Mouse (Mus musculus) cerebellum, adult 2 months (tissue): Measurements from ENCODE around the gene Ccdc163. TPM values are rescaled to one million over a fixed set of nuclear protein-coding genes. Genes with fewer than 3 reads are reported as not detected.

Source experiments
- DNase-seq, 2 experiments: peaks; one replicate each; pipeline ENCODE4 v3.0.0; 2021
- H3K27ac ChIP-seq: fragments of 200-500 bp; 2 replicates; pipeline ENCODE4 v1.5.1; 2012; ENCODE audit warnings: low read length, control low read depth, inconsistent platforms; ENCODE audit not compliant: insufficient read depth
- H3K27me3 ChIP-seq: fragments of 200-500 bp; 2 replicates; pipeline ENCODE4 v1.6.1; 2012; ENCODE audit warnings: inconsistent platforms, mild to moderate bottlenecking, low read length, moderate library complexity; ENCODE audit not compliant: control insufficient read depth, insufficient read depth
- H3K4me1 ChIP-seq: fragments of 200-500 bp; 2 replicates; pipeline ENCODE4 v1.6.1; 2011; ENCODE audit warnings: low read length; ENCODE audit not compliant: control insufficient read depth, insufficient read depth
- H3K4me3 ChIP-seq: fragments of 200-500 bp; replicated peaks from 2 replicates; pipeline ENCODE3; 2011; ENCODE audit warnings: mild to moderate bottlenecking, low read depth, low read length, control low read depth; ENCODE audit not compliant: insufficient read depth
- CTCF ChIP-seq: fragments of 200-500 bp; IDR thresholded peaks from 2 replicates; pipeline ENCODE4 v1.5.1; 2011; ENCODE audit warnings: low read depth, mild to moderate bottlenecking, control low read depth, low read length, moderate library complexity, borderline replicate concordance; ENCODE audit not compliant: insufficient read depth
- POLR2A ChIP-seq: fragments of 200-500 bp; IDR thresholded peaks from 2 replicates; pipeline ENCODE4 v1.6.1; 2011; ENCODE audit warnings: low read length, control low read depth, borderline replicate concordance; ENCODE audit not compliant: insufficient read depth
- WGBS: fragments of 180-500 bp; shearing (Covaris S2); methylation state at CpG from one replicate; pipeline ENCODE4 v1.1.7; 2018; 5-methylcytosine and 5-hydroxymethylcytosine counted together
- polyA plus RNA-seq: library from polyadenylated mRNA; depleted of rRNA; stranded (reverse); fragments of >200 nt; gene quantifications from 2 replicates; pipeline ENCODE4 v1.2.3, GENCODE M21; 2012

The Ccdc163 gene
- polyA plus RNA-seq, 1 experiment = 29.5 TPM

DNA sequence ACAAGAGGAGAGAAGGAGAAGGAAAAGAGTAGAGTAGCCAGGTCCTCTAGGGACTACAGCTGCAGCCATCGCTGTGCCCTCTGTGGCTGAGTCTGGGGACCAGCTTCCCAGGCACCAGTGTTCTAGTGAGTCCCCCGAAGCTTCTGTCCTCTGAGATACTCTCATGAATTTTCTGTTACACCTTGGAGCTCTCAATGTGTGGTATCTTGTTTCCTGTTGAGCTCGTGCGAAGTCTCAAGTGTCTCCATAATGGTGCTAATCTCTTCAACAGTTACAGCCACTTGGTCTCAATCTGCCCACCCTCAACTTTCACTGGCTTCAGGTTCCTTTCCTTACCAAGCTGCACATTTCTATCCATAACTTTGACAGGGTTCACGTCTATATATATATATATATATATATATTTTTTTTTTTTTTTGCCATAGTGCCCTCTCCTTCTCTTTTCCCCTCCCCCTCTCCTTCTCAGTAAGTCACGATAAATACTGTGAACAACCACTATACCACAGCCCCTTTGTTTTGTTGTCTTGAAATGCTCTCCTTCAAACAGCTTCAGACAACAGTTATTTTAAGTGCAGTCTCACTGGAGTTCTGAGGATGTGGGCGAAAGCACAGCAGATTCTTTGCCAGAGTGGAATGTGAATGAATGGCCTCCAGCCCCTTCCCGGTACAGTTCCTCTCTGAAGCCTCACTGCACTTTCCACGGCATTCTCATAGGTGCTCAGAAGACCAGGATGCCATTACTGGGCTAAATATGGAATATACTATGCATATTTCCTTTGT lies 30.9 kb downstream of the Ccdc163 start:
- Histone ChIP-seq H3K27me3 (no peaks in the 10 kb centered on the region), H3K27ac (no peak overlapping the region), H3K4me3 (no peak overlapping the region), H3K4me1 (no peaks in the 10 kb centered on the region)
- no peak for DNase-seq
- TF ChIP-seq POLR2A = no peak
- TF ChIP-seq CTCF = no peak
- WGBS = 90% methylated on average over 9 of the region's 9 CpGs

DNA sequence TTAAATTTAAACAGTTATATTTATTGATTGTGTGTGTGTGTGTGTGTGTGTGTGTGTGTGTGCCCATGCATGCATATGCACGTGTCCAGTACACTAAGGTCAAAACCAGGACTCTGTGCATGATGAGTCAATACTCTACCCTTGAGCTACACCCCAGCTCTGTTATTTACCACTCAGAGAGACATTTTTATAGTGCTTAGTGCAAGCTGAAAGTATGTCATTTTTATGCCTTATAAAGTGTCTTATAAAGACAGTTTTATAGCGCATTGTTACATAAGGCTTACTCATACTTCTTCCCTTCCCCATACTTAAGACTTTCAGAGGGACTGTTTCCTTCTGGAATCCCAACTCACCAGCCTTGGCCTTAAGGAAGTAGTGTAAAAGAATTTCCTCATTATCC lies 41.4 kb downstream of the Ccdc163 start:
- TF ChIP-seq POLR2A = no peak
- no peak for TF ChIP-seq CTCF
- WGBS = 85% methylated on average over 2 of the region's 2 CpGs
- H3K4me1 ChIP-seq = no peaks in the 10 kb centered on the region
- no peaks in the 10 kb centered on the region for H3K27me3 ChIP-seq
- no peak overlapping the region for H3K27ac ChIP-seq
- no peak for DNase-seq
- no peak overlapping the region for H3K4me3 ChIP-seq

DNA sequence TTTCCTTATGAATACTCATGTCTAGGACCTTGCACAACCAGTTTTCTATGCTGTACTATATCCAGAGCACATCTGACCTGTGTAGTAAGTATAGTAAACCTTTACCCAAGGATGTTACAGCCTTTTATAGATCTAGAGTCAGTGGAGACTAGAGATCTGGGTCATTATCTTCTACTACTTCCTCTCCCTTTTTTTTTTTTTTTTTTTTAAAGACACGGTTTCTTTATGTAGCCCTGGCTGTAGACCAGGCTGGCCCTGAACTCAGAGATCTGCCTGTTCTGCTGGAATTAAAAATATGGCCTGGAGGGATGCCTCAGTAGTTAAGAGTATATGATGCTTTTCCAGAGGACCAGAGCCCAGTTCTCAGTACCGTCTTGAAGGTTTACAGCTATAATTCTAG lies 53.6 kb downstream of the Ccdc163 start:
- 82% methylated on average over 2 of the region's 2 CpGs for WGBS
- no peak for DNase-seq

DNA sequence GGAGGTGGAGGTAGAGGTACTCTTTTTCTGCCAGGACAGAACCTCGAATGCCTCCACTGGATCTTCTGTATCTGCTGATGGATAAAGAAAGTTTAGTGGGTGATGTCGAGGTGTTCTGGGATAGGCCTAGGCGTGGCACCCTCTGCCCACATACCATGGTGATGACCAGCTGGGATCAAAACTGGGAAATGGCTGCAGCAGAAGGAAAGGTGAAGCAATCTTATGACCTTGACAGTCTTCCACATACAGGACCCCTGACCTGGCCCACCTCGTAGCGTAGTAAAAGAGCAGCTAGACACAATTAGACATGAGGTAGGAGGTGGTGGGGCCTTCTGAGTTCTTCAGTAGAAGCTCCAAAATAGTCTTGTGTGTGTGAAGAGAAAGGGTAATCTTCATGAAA lies 55.7 kb downstream of the Ccdc163 start:
- WGBS = 89% methylated on average over 5 of the region's 5 CpGs
- no peaks in the 10 kb centered on the region for H3K27me3 ChIP-seq
- no peak overlapping the region for H3K27ac ChIP-seq
- H3K4me1 ChIP-seq = no peaks in the 10 kb centered on the region
- DNase-seq = no peak
- TF ChIP-seq CTCF = no peak
- TF ChIP-seq POLR2A = no peak
- H3K4me3 ChIP-seq = no peak overlapping the region

More for the DNA sequence above, 53.6 kb downstream of the Ccdc163 start:
- no peaks in the 10 kb centered on the region for H3K27me3 ChIP-seq
- TF ChIP-seq CTCF = no peak
- TF ChIP-seq POLR2A = no peak
- no peak overlapping the region for H3K4me3 ChIP-seq
- no peak overlapping the region for H3K27ac ChIP-seq
- no peaks in the 10 kb centered on the region for H3K4me1 ChIP-seq

DNA sequence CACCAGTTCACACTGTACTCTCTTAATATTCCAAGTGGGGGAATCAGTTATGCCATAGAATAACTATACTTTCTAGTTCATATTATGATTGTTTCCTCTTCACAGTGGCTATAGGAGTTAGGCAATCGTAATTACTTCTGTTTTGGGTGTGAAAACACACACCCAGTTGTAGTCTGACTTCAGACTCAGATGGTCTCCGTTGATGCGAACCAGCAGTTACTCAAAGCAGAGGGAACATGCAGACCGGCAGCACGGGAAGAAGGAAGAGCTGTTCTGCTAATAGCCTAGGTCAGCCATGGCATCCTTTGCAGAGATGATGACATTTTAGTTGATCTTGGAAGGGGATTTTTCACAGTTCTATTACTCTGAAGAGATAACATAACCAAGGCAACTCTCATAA lies 60.2 kb downstream of the Ccdc163 start:
- Histone ChIP-seq H3K27ac (no peak overlapping the region), H3K4me3 (no peak overlapping the region), H3K4me1 (no peaks in the 10 kb centered on the region), H3K27me3 (no peaks in the 10 kb centered on the region)
- 88% methylated on average over 5 of the region's 5 CpGs for WGBS
- TF ChIP-seq POLR2A (no peak), CTCF (no peak)
- DNase-seq = no peak

DNA sequence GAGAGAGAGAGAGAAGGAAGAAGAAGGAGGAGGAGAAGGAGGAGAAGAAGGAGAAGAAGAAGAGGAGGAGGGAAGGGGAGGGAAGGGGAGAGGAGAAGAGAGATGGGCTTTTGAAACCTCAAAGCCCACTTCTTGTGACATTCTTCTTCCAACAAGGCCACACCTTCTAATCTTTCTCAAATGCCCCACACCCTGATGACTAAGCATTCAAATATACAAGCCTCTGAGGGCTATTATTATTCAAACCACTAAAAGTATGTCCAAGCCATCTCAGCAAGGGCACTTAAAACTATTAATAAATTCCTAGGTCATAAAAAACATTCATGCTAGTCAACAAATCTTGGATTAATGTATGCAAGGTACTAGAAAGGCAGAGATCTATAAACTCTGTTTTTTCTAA lies 60.8 kb downstream of the Ccdc163 start:
- H3K4me1 ChIP-seq = no peaks in the 10 kb centered on the region
- no peak overlapping the region for H3K4me3 ChIP-seq
- no peak overlapping the region for H3K27ac ChIP-seq
- no peak for TF ChIP-seq CTCF
- TF ChIP-seq POLR2A = no peak
- H3K27me3 ChIP-seq = no peaks in the 10 kb centered on the region
- no peak for DNase-seq

DNA sequence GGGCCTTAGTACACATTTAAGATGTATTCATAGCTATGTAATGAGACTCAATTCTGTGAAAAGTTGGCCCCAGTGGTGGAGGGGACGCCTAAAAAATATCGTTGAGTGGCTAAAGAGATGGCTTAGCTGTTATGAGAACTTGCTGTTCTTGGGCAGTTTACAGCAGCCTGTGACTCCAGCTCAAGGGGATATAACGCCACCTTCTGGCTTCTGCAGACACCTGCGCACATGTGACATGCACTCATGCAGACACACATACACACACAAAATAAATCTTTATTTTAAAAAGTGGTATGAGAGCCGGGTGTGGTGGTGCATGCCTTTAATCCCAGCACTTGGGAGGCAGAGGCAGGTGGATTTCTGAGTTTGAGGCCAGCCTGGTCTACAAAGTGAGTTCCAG lies 68.1 kb downstream of the Ccdc163 start:
- TF ChIP-seq POLR2A (no peak), CTCF (no peak)
- Histone ChIP-seq H3K4me1 (no peaks in the 10 kb centered on the region), H3K27ac (no peak overlapping the region), H3K27me3 (no peaks in the 10 kb centered on the region), H3K4me3 (no peak overlapping the region)
- WGBS = 87% methylated on average over 5 of the region's 5 CpGs
- no peak for DNase-seq

DNA sequence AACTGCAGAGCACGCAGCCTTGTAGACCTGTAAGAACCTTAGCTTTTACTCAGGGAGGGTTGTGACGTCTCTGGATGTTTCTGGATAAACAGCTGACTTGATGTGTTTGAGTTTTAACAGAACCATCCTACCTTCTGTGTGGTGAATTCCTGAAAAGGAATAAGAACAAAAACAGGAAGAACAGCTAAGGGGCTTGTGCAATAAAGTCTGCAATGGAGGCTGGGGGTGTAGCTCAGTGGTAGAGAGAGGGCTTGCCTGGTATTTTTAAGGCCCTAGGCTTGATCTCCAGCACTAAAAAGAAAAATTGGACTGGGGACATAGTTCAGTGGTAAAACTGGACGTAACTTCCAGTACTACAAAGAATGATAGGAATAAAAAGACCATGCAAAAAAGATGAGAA lies 68.8 kb downstream of the Ccdc163 start:
- Histone ChIP-seq H3K27ac (no peak overlapping the region), H3K4me1 (no peaks in the 10 kb centered on the region), H3K27me3 (no peaks in the 10 kb centered on the region), H3K4me3 (no peak overlapping the region)
- 94% methylated on average over 3 of the region's 3 CpGs for WGBS
- no peak for TF ChIP-seq POLR2A
- no peak for TF ChIP-seq CTCF
- DNase-seq = no peak
